Mouse (Mus musculus) cortical plate, adult 2 months (tissue): Measurements from ENCODE around the gene Tnrc6b. TPM values are rescaled to one million over a fixed set of nuclear protein-coding genes. Genes with fewer than 3 reads are reported as not detected.
A peak's percentile ranks its signal among the peaks of the same experiment; 100 is the strongest.

Experiments
- H3K27ac ChIP-seq: fragments of 200-500 bp; 2 replicates; pipeline ENCODE4 v1.5.1; 2012; ENCODE audit warnings: low read length, control low read depth, inconsistent platforms; ENCODE audit not compliant: insufficient read depth
- H3K4me1 ChIP-seq: fragments of 200-500 bp; 2 replicates; pipeline ENCODE4 v1.6.1; 2011; ENCODE audit warnings: low read length; ENCODE audit not compliant: control insufficient read depth, insufficient read depth
- H3K4me3 ChIP-seq: fragments of 200-500 bp; 2 replicates; pipeline ENCODE4 v1.5.1; 2011; ENCODE audit warnings: mild to moderate bottlenecking, low read length, control low read depth; ENCODE audit not compliant: insufficient read depth
- CTCF ChIP-seq: fragments of 200-500 bp; IDR thresholded peaks from 2 replicates; pipeline ENCODE4 v1.5.1; 2011; ENCODE audit warnings: mild to moderate bottlenecking, control low read depth, low read length; ENCODE audit not compliant: insufficient read depth; ENCODE audit errors: extremely low read depth
- POLR2A ChIP-seq: fragments of 200-500 bp; IDR thresholded peaks from 2 replicates; pipeline ENCODE4 v1.6.1; 2011; ENCODE audit warnings: mild to moderate bottlenecking, low read length, control low read depth; ENCODE audit not compliant: insufficient read depth; ENCODE audit errors: extremely low read depth
- polyA plus RNA-seq: library from polyadenylated mRNA; depleted of rRNA; stranded (reverse); fragments of >200 nt; gene quantifications from 2 replicates; pipeline ENCODE4 v1.2.3, GENCODE M21; 2012; rRNA removed

Gene Tnrc6b
- polyA plus RNA-seq, 1 experiment: 44.2 TPM

GRCm38 (mm10) chr15:80974311-80974710, 263.2 kb downstream of the Tnrc6b start:
- Histone ChIP-seq H3K27ac (no peak overlapping the region), H3K4me1 (peaks cover 6% of the 10 kb centered on the region; the same call in 1 of the 2 replicates), H3K4me3 (no peak overlapping the region)
- TF ChIP-seq POLR2A (no peak), CTCF (no peak)

DNA sequence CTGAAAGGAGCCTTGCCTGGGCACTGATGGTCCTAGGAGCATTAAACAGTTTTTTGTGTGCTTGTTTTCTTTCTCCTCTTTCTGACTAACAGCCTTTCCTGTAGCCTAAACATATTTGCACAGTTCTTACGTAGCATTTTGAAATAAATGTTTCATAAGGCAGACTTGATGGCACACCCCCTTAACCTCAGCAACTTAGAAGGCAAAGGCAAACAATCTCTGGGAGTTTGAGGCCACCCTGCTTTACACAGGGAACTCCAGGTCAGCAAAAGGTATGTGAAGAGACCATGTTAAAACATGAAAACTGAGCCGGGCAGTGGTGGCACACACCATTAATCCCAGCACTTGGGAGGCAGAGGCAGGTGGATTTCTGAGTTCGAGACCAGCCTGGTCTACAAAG, 264.6 kb downstream of the Tnrc6b start:
- Histone ChIP-seq H3K4me3 (no peak overlapping the region), H3K27ac (no peak overlapping the region), H3K4me1 (peaks cover 10% of the 10 kb centered on the region; the same call in 1 of the 2 replicates)
- TF ChIP-seq CTCF (no peak), POLR2A (no peak)

GRCm38 (mm10) chr15:80977620-80978334, 266.7 kb downstream of the Tnrc6b start, which contains the start of gene Sgsm3:
TSS of gene Sgsm3 (plus strand) at chr15:80977765.
- TF ChIP-seq CTCF (no peak), POLR2A (peak; percentile 83)
- H3K4me1 ChIP-seq: peaks cover 10% of the 10 kb centered on the region; the same call in 1 of the 2 replicates
- H3K4me3 ChIP-seq: peak within 1 kb of the TSS; percentile 87
- H3K27ac ChIP-seq: peak within 1 kb of the TSS; percentile 78

DNA sequence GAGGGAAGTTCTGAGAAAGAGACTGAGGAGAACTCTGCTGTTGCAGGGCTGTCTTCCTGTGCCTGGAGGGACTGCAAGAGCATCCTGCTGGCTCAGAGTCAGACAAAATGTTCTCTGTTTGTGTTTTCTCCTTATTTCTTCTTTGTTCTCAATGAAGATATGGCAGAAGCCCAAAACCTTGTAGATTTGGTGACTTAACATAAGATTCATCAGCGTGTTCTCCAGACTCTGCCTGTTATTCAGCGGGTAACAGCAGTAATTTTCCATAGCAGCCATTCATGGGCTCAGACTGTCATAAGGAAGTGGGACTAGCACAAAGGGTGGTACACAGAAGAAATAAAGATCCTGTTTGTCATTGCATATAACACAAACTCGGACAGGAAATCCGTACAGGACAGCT, 268.5 kb downstream of the Tnrc6b start:
- H3K27ac ChIP-seq: no peak overlapping the region
- H3K4me3 ChIP-seq: peak overlapping the region; percentile 3; the same call in 1 of the 2 replicates
- no peak for TF ChIP-seq POLR2A
- no peak for TF ChIP-seq CTCF
- H3K4me1 ChIP-seq: peaks cover 10% of the 10 kb centered on the region; the same call in 1 of the 2 replicates

GRCm38 (mm10) chr15:80981176-80981575, 270.1 kb downstream of the Tnrc6b start:
- H3K4me1 ChIP-seq: peaks cover 10% of the 10 kb centered on the region; the same call in 1 of the 2 replicates
- H3K4me3 ChIP-seq: no peak overlapping the region
- H3K27ac ChIP-seq: no peak overlapping the region
- TF ChIP-seq CTCF: no peak
- TF ChIP-seq POLR2A: no peak

- peaks cover 10% of the 10 kb centered on the region; the same call in 1 of the 2 replicates for H3K4me1 ChIP-seq
- H3K27ac ChIP-seq: no peak overlapping the region
- TF ChIP-seq CTCF: no peak
- no peak for TF ChIP-seq POLR2A
- H3K4me3 ChIP-seq: no peak overlapping the region
These were observed 272.2 kb downstream of the Tnrc6b start for GRCm38 (mm10) chr15:80983264-80983663.

DNA sequence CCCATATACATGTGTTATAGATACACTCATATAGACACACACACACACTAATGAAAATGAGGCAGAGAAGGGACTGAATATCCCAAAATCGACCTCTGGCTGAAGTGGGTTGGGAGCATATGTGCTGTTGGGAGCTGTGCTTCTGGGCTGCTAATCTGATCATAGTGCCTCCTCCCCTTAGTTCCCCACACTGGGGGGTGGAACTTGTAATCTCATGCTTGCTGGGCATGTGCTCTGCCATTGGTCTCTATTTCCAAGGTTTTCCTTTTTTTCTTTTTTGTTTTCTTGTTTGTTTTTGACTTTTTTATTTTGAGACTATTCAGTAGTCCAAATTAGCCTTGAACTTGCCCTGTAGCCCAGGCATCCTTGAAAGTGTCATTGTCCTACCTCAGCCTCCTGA, 277.2 kb downstream of the Tnrc6b start:
- H3K4me3 ChIP-seq: no peak overlapping the region
- TF ChIP-seq CTCF (no peak), POLR2A (no peak)
- no peak overlapping the region for H3K27ac ChIP-seq
- 0 out of 2 replicates have a peak, but pooled peaks cover 2% of the 10 kb centered on the region for H3K4me1 ChIP-seq

- H3K27ac ChIP-seq: no peak overlapping the region
- H3K4me1 ChIP-seq: 0 out of 2 replicates have a peak, but pooled peaks cover 2% of the 10 kb centered on the region
- H3K4me3 ChIP-seq: no peak overlapping the region
- no peak for TF ChIP-seq CTCF
- no peak for TF ChIP-seq POLR2A
These were observed 278.6 kb downstream of the Tnrc6b start for GRCm38 (mm10) chr15:80989712-80990111.

Other genes with a start within 250 kb of the Tnrc6b start
- not detected in 2 replicates for gene Enthd1, start 146.2 kb upstream of the Tnrc6b start, polyA plus RNA-seq
- 0.23 and 0.25 TPM in 2 replicates for gene Grap2, start 138.7 kb upstream of the Tnrc6b start, polyA plus RNA-seq
- 0.50 and 0.53 TPM in 2 replicates for gene Fam83f, start 39.5 kb upstream of the Tnrc6b start, polyA plus RNA-seq
- gene Adsl, start 237.2 kb downstream of the Tnrc6b start, polyA plus RNA-seq: 52.3 and 54.5 TPM in 2 replicates